In the genomic region with DNA sequence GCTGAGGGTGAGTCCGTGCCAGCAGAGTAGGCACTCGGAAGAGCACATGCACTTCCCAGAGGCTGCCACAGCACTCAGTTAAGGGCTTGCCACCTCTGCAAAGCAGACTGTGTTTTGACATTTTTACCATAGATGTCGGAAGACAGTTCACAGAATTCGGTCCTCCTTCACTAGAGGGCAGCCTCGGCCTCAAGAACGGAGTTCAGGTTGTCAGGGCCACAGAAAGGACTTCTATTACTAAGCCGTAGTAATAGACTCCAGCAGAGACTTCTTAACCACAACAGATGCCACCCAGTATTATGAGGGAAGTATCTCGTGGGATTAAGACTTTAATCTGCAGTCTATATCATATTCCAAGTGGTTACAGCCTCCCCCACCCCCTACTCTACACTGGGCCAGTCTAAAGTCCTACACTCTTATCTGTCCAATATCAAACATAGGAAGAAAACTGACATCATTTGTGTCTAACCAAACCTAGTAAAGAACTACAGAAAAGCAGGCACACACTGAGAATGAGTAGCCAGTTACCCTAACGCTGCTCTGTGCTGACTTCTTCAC, we compare ENCODE assay signal across 11 mouse cellular contexts. TPM values are rescaled to one million over a fixed set of nuclear protein-coding genes. Genes with fewer than 3 reads are reported as not detected.
DNase-seq lines count a peak whose midpoint lies in the region; ATAC-seq and TF ChIP-seq lines count a peak whose summit lies in the region.
"Had no signal": no experiment of that assay in that cellular context is flagged by ENCODE, and none has a peak within 500 bp of the region (broad histone marks: within the 10 kb centered on the region; RNA-seq: fewer than 3 reads in every experiment).

No protein-coding gene starts in this region.

- peak; percentile 18; the same call in 1 of the 2 replicates for TF ChIP-seq CTCF in gastrocnemius, adult 2 months (IDR thresholded peaks at IDR 0.05)

- H3ac ChIP-seq in myocyte (ENCODE audit: control insufficient read depth, insufficient read length) = no peak overlapping the region

- H3K4me3 ChIP-seq in gastrocnemius, adult 2 months = no peak overlapping the region
- no peak overlapping the region for H3K4me3 ChIP-seq in midbrain, embryonic 11.5 days (ENCODE audit: low read depth, low read length)
- no peak overlapping the region for H3K4me3 ChIP-seq in midbrain, embryonic 10.5 days
- H3K4me3 ChIP-seq in myocyte = no peak overlapping the region

- no peak overlapping the region for H3K9ac ChIP-seq in midbrain, embryonic 11.5 days (ENCODE audit: low read length)

- no peaks in the 10 kb centered on the region for H3K27me3 ChIP-seq in midbrain, embryonic 11.5 days (ENCODE audit: control insufficient read depth, insufficient read depth, low read length)
- H3K27me3 ChIP-seq in midbrain, embryonic 10.5 days (ENCODE audit: low read depth, poor library complexity, severe bottlenecking) = no peaks in the 10 kb centered on the region
- no peaks in the 10 kb centered on the region for H3K27me3 ChIP-seq in myocyte (ENCODE audit: control insufficient read depth, insufficient read depth, insufficient read length)

- intact Hi-C loops in gastrocnemius, adult 2 months (cut with DNase I) = no loop called here

- no peak overlapping the region for H3K27ac ChIP-seq in gastrocnemius, adult 2 months
- H3K27ac ChIP-seq in midbrain, embryonic 11.5 days (ENCODE audit: low read depth, low read length) = no peak overlapping the region
- H3K27ac ChIP-seq in midbrain, embryonic 10.5 days (replicated peaks) = no peak overlapping the region

- no peaks in the 10 kb centered on the region for H3K4me1 ChIP-seq in midbrain, embryonic 11.5 days (ENCODE audit: control insufficient read depth, insufficient read depth, low read length)
- no peaks in the 10 kb centered on the region for H3K4me1 ChIP-seq in midbrain, embryonic 10.5 days

- H3K36me3 ChIP-seq in midbrain, embryonic 11.5 days (ENCODE audit: control insufficient read depth, insufficient read depth, low read length) = peaks cover 2% of the 10 kb centered on the region; the same call in 1 of the 2 replicates
- peaks cover 97% of the 10 kb centered on the region for H3K36me3 ChIP-seq in midbrain, embryonic 10.5 days
- H3K36me3 ChIP-seq in myocyte (ENCODE audit: control insufficient read depth, insufficient read depth) = peaks cover 25% of the 10 kb centered on the region

- WGBS in midbrain, embryonic 11.5 days = 80% methylated on average over 9 of the region's 9 CpGs
- 81% methylated on average over 9 of the region's 9 CpGs for WGBS in midbrain, embryonic 10.5 days

- H3K9me3 ChIP-seq in midbrain, embryonic 11.5 days (ENCODE audit: control insufficient read depth, low read length) = no peaks in the 10 kb centered on the region
- H3K9me3 ChIP-seq in midbrain, embryonic 10.5 days (replicated peaks) = no peaks in the 10 kb centered on the region

- ATAC-seq in midbrain, embryonic 11.5 days (ENCODE audit: low FRiP score) = peak; percentile 40; the same call in 1 of the 2 replicates

- H3K4me2 ChIP-seq in midbrain, embryonic 11.5 days = no peak overlapping the region
- no peak overlapping the region for H3K4me2 ChIP-seq in myocyte (ENCODE audit: low read depth)

- H3K79me2 ChIP-seq in myocyte (ENCODE audit: control insufficient read depth, insufficient read depth) = no peaks in the 10 kb centered on the region

- TF ChIP-seq POLR2A in myocyte (IDR thresholded peaks at IDR 0.05; ENCODE audit: insufficient read length, low read depth) = no peak

- DNase-seq in gastrocnemius, adult 2 months = no peak
- no peak for DNase-seq in gastrocnemius, postnatal 4 days (ENCODE audit: low spot score in 2 of 2)
- peak; percentile 53 for DNase-seq in midbrain, embryonic 11.5 days (ENCODE audit: low spot score, missing footprints)
- DNase-seq in midbrain, embryonic 10.5 days (ENCODE audit: low spot score) = no peak
- peak; percentile 35 for DNase-seq in embryo, embryonic 11 days
- DNase-seq in thymus, postnatal 14 days = no peak
- DNase-seq in cerebellum, adult 9-10 months = no peak
- DNase-seq: cerebellum, postnatal 25 days had no signal

TF ChIP-seq in myocyte, 11 proteins besides CTCF, POLR2A, EP300 and RAD21:
- TF ChIP-seq TCF3 (IDR thresholded peaks at IDR 0.05; ENCODE audit: insufficient read length, low read depth) (no peak), POLR2AphosphoS2 (IDR thresholded peaks at IDR 0.05; ENCODE audit: insufficient read length, low read depth) (peak; percentile 16)

RNA-seq across cellular contexts. Expression of gene Pyroxd1, which starts 17.6 kb away (rescaled TPM):
- total RNA-seq in gastrocnemius, adult 2 months (2021) = 1 to 10 TPM; 9.5 to 9.9 TPM
- 10 to 100 TPM in 1 of 2 experiments, 1 to 10 TPM in 1; 9.4 to 10.9 TPM for total RNA-seq in gastrocnemius, postnatal 4 days (2021)
- polyA plus RNA-seq in midbrain, embryonic 11.5 days (2014; fragmentation: Nextera tagmentation; extraction: Ambion mirVana) = 24.6 and 25.3 TPM in 2 replicates
- polyA plus RNA-seq in midbrain, embryonic 10.5 days (2016; fragmentation: Nextera tagmentation; extraction: Ambion mirVana) = 21.5 and 21.9 TPM in 2 replicates
- 4.1 TPM for polyA plus RNA-seq in myocyte (2012; fragmentation: generic; extraction: Trizol)

RNA-seq across cellular contexts. Expression of gene Recql, which starts 23.8 kb away (rescaled TPM):
- total RNA-seq in gastrocnemius, adult 2 months (2021) = 1 to 10 TPM; 5.8 to 6.2 TPM
- 10 to 100 TPM; 10.7 to 14.3 TPM for total RNA-seq in gastrocnemius, postnatal 4 days (2021)
- polyA plus RNA-seq in midbrain, embryonic 11.5 days (2014; fragmentation: Nextera tagmentation; extraction: Ambion mirVana) = 41.3 and 47.8 TPM in 2 replicates
- 40.1 and 41.4 TPM in 2 replicates for polyA plus RNA-seq in midbrain, embryonic 10.5 days (2016; fragmentation: Nextera tagmentation; extraction: Ambion mirVana)
- 8.8 TPM for polyA plus RNA-seq in myocyte (2012; fragmentation: generic; extraction: Trizol)

RNA-seq across cellular contexts. Expression of gene Golt1b, which starts 23.9 kb away (rescaled TPM):
- total RNA-seq in gastrocnemius, adult 2 months (2021) = 10 to 100 TPM; 17.3 to 18.5 TPM
- total RNA-seq in gastrocnemius, postnatal 4 days (2021) = 10 to 100 TPM; 38.8 to 41.6 TPM
- polyA plus RNA-seq in midbrain, embryonic 11.5 days (2014; fragmentation: Nextera tagmentation; extraction: Ambion mirVana) = 114 and 130 TPM in 2 replicates
- 124 and 125 TPM in 2 replicates for polyA plus RNA-seq in midbrain, embryonic 10.5 days (2016; fragmentation: Nextera tagmentation; extraction: Ambion mirVana)
- 22.7 TPM for polyA plus RNA-seq in myocyte (2012; fragmentation: generic; extraction: Trizol)

RNA-seq across cellular contexts. Expression of gene Slco1a5, which starts 40.3 kb away (rescaled TPM):
- not detected for total RNA-seq in gastrocnemius, adult 2 months (2021)
- not detected for total RNA-seq in gastrocnemius, postnatal 4 days (2021)
- 0.54 and 0.57 TPM in 2 replicates for polyA plus RNA-seq in midbrain, embryonic 11.5 days (2014; fragmentation: Nextera tagmentation; extraction: Ambion mirVana)
- 0.47 and 0.77 TPM in 2 replicates for polyA plus RNA-seq in midbrain, embryonic 10.5 days (2016; fragmentation: Nextera tagmentation; extraction: Ambion mirVana)
- polyA plus RNA-seq in myocyte (2012; fragmentation: generic; extraction: Trizol) = 0.20 TPM
- total RNA-seq: granulocyte monocyte progenitor cell, adult 5-6 weeks had no signal
- polyA plus RNA-seq: large intestine, adult 2 months had no signal

RNA-seq across cellular contexts. Expression of gene Spx, which starts 50.1 kb away (rescaled TPM):
- not detected for total RNA-seq in gastrocnemius, adult 2 months (2021)
- total RNA-seq in gastrocnemius, postnatal 4 days (2021) = under 1 TPM in 1 of 2 experiments, not detected in 1; 0.41 TPM
- 2.1 and 2.4 TPM in 2 replicates for polyA plus RNA-seq in midbrain, embryonic 11.5 days (2014; fragmentation: Nextera tagmentation; extraction: Ambion mirVana)
- polyA plus RNA-seq in midbrain, embryonic 10.5 days (2016; fragmentation: Nextera tagmentation; extraction: Ambion mirVana) = 0.79 and 1.6 TPM in 2 replicates
- polyA plus RNA-seq in myocyte (2012; fragmentation: generic; extraction: Trizol) = 0.19 TPM
- total RNA-seq: granulocyte monocyte progenitor cell, adult 5-6 weeks had no signal

Comparison
In these comparisons a context has a peak if more than half of its experiments do, and no peak if none do; other contexts are left out.
1. DNase-seq: peak in midbrain, embryonic 11.5 days (single experiment) and embryo, embryonic 11 days (single experiment); none in gastrocnemius, adult 2 months (single experiment), gastrocnemius, postnatal 4 days (0 of 2), midbrain, embryonic 10.5 days (single experiment), thymus, postnatal 14 days (single experiment) and cerebellum, adult 9-10 months (single experiment).